Mouse (Mus musculus) kidney, adult 2 months (tissue): ENCODE data around the gene Zbtb6.

Experiments
- CTCF ChIP-seq: fragments of 200-500 bp; conservative IDR thresholded peaks from 2 replicates; pipeline ENCODE4 v1.5.1; 2011; ENCODE audit warnings: low read depth, mild to moderate bottlenecking, control low read depth, low read length, moderate library complexity, mixed read lengths; ENCODE audit not compliant: insufficient read depth, insufficient read length
- POLR2A ChIP-seq: fragments of 200-500 bp; IDR thresholded peaks from one replicate; pipeline ENCODE4 v1.6.1; 2011; ENCODE audit warnings: low read depth, low read length, control low read depth

DNA sequence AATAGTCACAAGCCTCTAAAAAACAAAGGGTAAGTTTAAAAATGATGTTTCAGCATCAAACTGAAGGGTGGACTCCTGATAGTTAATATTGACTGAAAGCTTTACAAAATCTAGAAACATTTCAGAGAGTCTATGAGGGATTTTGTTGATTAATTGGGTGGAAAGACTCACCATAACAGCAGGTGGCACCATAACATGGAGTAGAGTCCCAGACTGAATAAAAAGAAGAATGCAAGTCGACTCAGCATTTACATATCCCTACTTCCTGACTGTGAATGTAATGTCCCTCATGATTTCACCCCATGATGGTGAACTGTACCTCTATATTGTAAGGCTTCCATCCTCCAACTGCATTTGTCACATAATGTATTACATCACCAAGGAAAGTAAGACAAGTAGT, 47.4 kb downstream of the Zbtb6 start:
- TF ChIP-seq CTCF: no peak
- no peak for TF ChIP-seq POLR2A
